Mouse (Mus musculus) testis, adult 2 months (tissue): Measurements from ENCODE around the gene Gmnn. TPM values are rescaled to one million over a fixed set of nuclear protein-coding genes. Genes with fewer than 3 reads are reported as not detected.

Experiments used
- H3K27ac ChIP-seq: fragments of 200-500 bp; 2 replicates; pipeline ENCODE4 v1.5.1; 2012; ENCODE audit warnings: low read depth, low read length; ENCODE audit not compliant: control insufficient read depth, insufficient read depth
- H3K27me3 ChIP-seq: fragments of 200-500 bp; 2 replicates; pipeline ENCODE4 v1.6.1; 2012; ENCODE audit warnings: mild to moderate bottlenecking, low read length, moderate library complexity; ENCODE audit not compliant: control insufficient read depth, insufficient read depth
- H3K36me3 ChIP-seq: fragments of 200-500 bp; 2 replicates; pipeline ENCODE4 v1.6.1; 2012; ENCODE audit warnings: mild to moderate bottlenecking, low read length; ENCODE audit not compliant: control insufficient read depth, insufficient read depth
- H3K4me1 ChIP-seq: fragments of 200-500 bp; 2 replicates; pipeline ENCODE4 v1.6.1; 2012; ENCODE audit warnings: low read length; ENCODE audit not compliant: control insufficient read depth, insufficient read depth
- H3K4me3 ChIP-seq: fragments of 200-500 bp; 2 replicates; pipeline ENCODE4 v1.5.1; 2012; ENCODE audit warnings: low read depth, mild to moderate bottlenecking, low read length, moderate library complexity, mixed read lengths; ENCODE audit not compliant: control insufficient read depth
- CTCF ChIP-seq: fragments of 200-500 bp; IDR thresholded peaks from 2 replicates; pipeline ENCODE4 v1.5.1; 2012; ENCODE audit warnings: low read depth, mild to moderate bottlenecking, inconsistent platforms, low read length, moderate library complexity; ENCODE audit not compliant: control insufficient read depth, insufficient read depth, insufficient replicate concordance
- POLR2A ChIP-seq: fragments of 200-500 bp; IDR thresholded peaks from 2 replicates; pipeline ENCODE4 v1.6.1; 2012; ENCODE audit warnings: low read depth, mild to moderate bottlenecking, inconsistent platforms, low read length, moderate library complexity; ENCODE audit not compliant: control insufficient read depth
- polyA plus RNA-seq: library from polyadenylated mRNA; depleted of rRNA; stranded (reverse); fragments of >200 nt; gene quantifications from 2 replicates; pipeline ENCODE4 v1.2.3, GENCODE M21; 2012

Gene Gmnn
- polyA plus RNA-seq, 1 experiment, result 11.0 TPM

GRCm38 (mm10) chr13:24760351-24760870 is 1.3 kb downstream of the Gmnn start:
- no peak overlapping the region for H3K27ac ChIP-seq
- H3K27me3 ChIP-seq, result no peaks in the 10 kb centered on the region
- peaks cover 4% of the 10 kb centered on the region for H3K4me1 ChIP-seq
- peaks cover 1% of the 10 kb centered on the region; the same call in 1 of the 2 replicates for H3K36me3 ChIP-seq
- peak overlapping the region; percentile 29; the same call in 1 of the 2 replicates for H3K4me3 ChIP-seq
- no peak for TF ChIP-seq POLR2A
- no peak for TF ChIP-seq CTCF

- no peak for TF ChIP-seq CTCF
- no peak for TF ChIP-seq POLR2A
- H3K36me3 ChIP-seq, result peaks cover 1% of the 10 kb centered on the region; the same call in 1 of the 2 replicates
- no peaks in the 10 kb centered on the region for H3K27me3 ChIP-seq
- H3K4me3 ChIP-seq, result no peak overlapping the region
- no peak overlapping the region for H3K27ac ChIP-seq
- peaks cover 4% of the 10 kb centered on the region for H3K4me1 ChIP-seq
Measured at GRCm38 (mm10) chr13:24759451-24759850, 2.3 kb downstream of the Gmnn start.

GRCm38 (mm10) chr13:24757820-24758564 is 3.7 kb downstream of the Gmnn start:
- Histone ChIP-seq H3K4me3 (no peak overlapping the region), H3K36me3 (peaks cover 2% of the 10 kb centered on the region; the same call in 1 of the 2 replicates), H3K4me1 (peaks cover 4% of the 10 kb centered on the region), H3K27ac (no peak overlapping the region), H3K27me3 (no peaks in the 10 kb centered on the region)
- TF ChIP-seq CTCF (no peak), POLR2A (no peak)

GRCm38 (mm10) chr13:24756756-24757155 is 5.0 kb downstream of the Gmnn start:
- Histone ChIP-seq H3K27me3 (no peaks in the 10 kb centered on the region), H3K4me1 (peaks cover 4% of the 10 kb centered on the region), H3K27ac (no peak overlapping the region), H3K4me3 (no peak overlapping the region), H3K36me3 (peaks cover 2% of the 10 kb centered on the region; the same call in 1 of the 2 replicates)
- no peak for TF ChIP-seq POLR2A
- no peak for TF ChIP-seq CTCF

GRCm38 (mm10) chr13:24751396-24751795 is 10.3 kb downstream of the Gmnn start:
- H3K36me3 ChIP-seq, result peaks cover 1% of the 10 kb centered on the region; the same call in 1 of the 2 replicates
- TF ChIP-seq POLR2A, result no peak

GRCm38 (mm10) chr13:24750807-24751206 is 10.9 kb downstream of the Gmnn start:
- no peak overlapping the region for H3K4me3 ChIP-seq
- no peaks in the 10 kb centered on the region for H3K4me1 ChIP-seq
- no peak overlapping the region for H3K27ac ChIP-seq
- peaks cover 1% of the 10 kb centered on the region; the same call in 1 of the 2 replicates for H3K36me3 ChIP-seq
- no peaks in the 10 kb centered on the region for H3K27me3 ChIP-seq
- no peak for TF ChIP-seq CTCF
- no peak for TF ChIP-seq POLR2A

More at GRCm38 (mm10) chr13:24751396-24751795, 10.3 kb downstream of the Gmnn start:
- H3K4me3 ChIP-seq, result no peak overlapping the region
- H3K27me3 ChIP-seq, result no peaks in the 10 kb centered on the region
- H3K4me1 ChIP-seq, result no peaks in the 10 kb centered on the region
- H3K27ac ChIP-seq, result no peak overlapping the region

GRCm38 (mm10) chr13:24747823-24748222 is 13.9 kb downstream of the Gmnn start:
- H3K4me1 ChIP-seq, result no peaks in the 10 kb centered on the region; the same call in 1 of the 2 replicates
- TF ChIP-seq POLR2A (no peak), CTCF (no peak)
- no peak overlapping the region for H3K4me3 ChIP-seq
- no peaks in the 10 kb centered on the region for H3K36me3 ChIP-seq
- H3K27me3 ChIP-seq, result no peaks in the 10 kb centered on the region
- no peak overlapping the region for H3K27ac ChIP-seq
